Mouse (Mus musculus) bone marrow macrophage, adult 2 months (primary cell): ENCODE measurements around the gene Pla2g2e.

Experiments
- CTCF ChIP-seq: IDR thresholded peaks from 2 replicates; pipeline ENCODE4 v1.5.1; 2012; ENCODE audit warnings: low read depth, mild to moderate bottlenecking, low read length, moderate library complexity
- POLR2A ChIP-seq: IDR thresholded peaks from 2 replicates; pipeline ENCODE4 v1.6.1; 2012; ENCODE audit warnings: mild to moderate bottlenecking, low read depth, low read length, borderline replicate concordance

GRCm38 (mm10) chr4:138917282-138917681, 39.5 kb downstream of the Pla2g2e start:
- TF ChIP-seq CTCF (0 out of 2 replicates have a peak, but pooled peaks have one; percentile 8), POLR2A (no peak)
